Mouse (Mus musculus) forebrain, postnatal 0 days (tissue): Measurements from ENCODE around the gene Inpp4b. TPM values are rescaled to one million over a fixed set of nuclear protein-coding genes. Genes with fewer than 3 reads are reported as not detected.
"Not testable (repeated sequence)": the region's sequence is repeated elsewhere in the genome, so short reads cannot be mapped to it uniquely, and the experiment has no call there.

Source experiments
- ATAC-seq: fragments of 200-750 bp; cut with Nextera tagmentation; 2 replicates; pipeline ENCODE4 v1.8.0; 2017; ENCODE audit warnings: mild to moderate bottlenecking, moderate library complexity
- DNase-seq: peaks from one replicate; pipeline ENCODE4 v3.0.0-alpha.2; 2015
- H3K27ac ChIP-seq: fragments of 300-500 bp; sonication (generic); 2 replicates; pipeline ENCODE4 v1.5.1; 2014; ENCODE audit warnings: low read depth, mild to moderate bottlenecking, antibody characterized with exemption, low read length, moderate library complexity, mixed read lengths
- H3K27me3 ChIP-seq: fragments of 300-500 bp; sonication (generic); 2 replicates; pipeline ENCODE4 v1.6.1; 2014; ENCODE audit warnings: mild to moderate bottlenecking, low read length, mixed read lengths; ENCODE audit not compliant: insufficient read depth
- H3K36me3 ChIP-seq: fragments of 300-500 bp; sonication (generic); 2 replicates; pipeline ENCODE4 v1.6.1; 2014; ENCODE audit warnings: mild to moderate bottlenecking, moderate library complexity; ENCODE audit not compliant: insufficient read depth
- H3K4me1 ChIP-seq: fragments of 300-500 bp; sonication (generic); 2 replicates; pipeline ENCODE4 v1.6.1; 2014; ENCODE audit warnings: antibody characterized with exemption; ENCODE audit not compliant: insufficient read depth
- H3K4me2 ChIP-seq: fragments of 300-500 bp; sonication (generic); 2 replicates; pipeline ENCODE4 v1.6.1; 2014; ENCODE audit warnings: low read depth, mild to moderate bottlenecking, moderate library complexity
- H3K4me3 ChIP-seq: fragments of 300-500 bp; sonication (generic); 2 replicates; pipeline ENCODE4 v1.5.1; 2014; ENCODE audit warnings: low read depth, low read length, mixed read lengths
- H3K9ac ChIP-seq: fragments of 300-500 bp; sonication (generic); 2 replicates; pipeline ENCODE4 v1.6.1; 2014; ENCODE audit warnings: mild to moderate bottlenecking
- H3K9me3 ChIP-seq: fragments of 300-500 bp; sonication (generic); 2 replicates; pipeline ENCODE4 v1.6.1; 2016; ENCODE audit warnings: low read length
- CTCF ChIP-seq: sonication (generic); IDR thresholded peaks from 2 replicates; pipeline ENCODE4 v1.5.1; 2016; ENCODE audit warnings: antibody characterized with exemption, control low read depth, low read depth
- WGBS: fragments of 180-500 bp; shearing (Covaris S2); extraction: QIAGEN DNeasy Blood & Tissue Kit; methylation state at CpG from one replicate; pipeline ENCODE4 v1.1.7; 2014; 5-methylcytosine and 5-hydroxymethylcytosine counted together
- polyA plus RNA-seq: library from polyadenylated mRNA; unstranded; fragments of >200 nt; fragmentation: Nextera tagmentation; extraction: Ambion mirVana; gene quantifications from 2 replicates; pipeline ENCODE4 v1.2.1, GENCODE M21; 2015
- total RNA-seq: library from RNA; depleted of rRNA; stranded (reverse); fragments of >200 nt; gene quantifications from 2 replicates; pipeline ENCODE4 v1.2.3, GENCODE M21; 2014

Gene Inpp4b
- total and polyA plus RNA-seq, 2 experiments from 2014 or later = 6.7 to 10.6 TPM

- WGBS = 0% methylated on average over 1 of the region's 1 CpGs
- ATAC-seq (peak; percentile 87), DNase-seq (peak; percentile 73)
- Histone ChIP-seq H3K27me3 (no peaks in the 10 kb centered on the region), H3K9ac (no peak overlapping the region), H3K36me3 (no peaks in the 10 kb centered on the region), H3K4me2 (no peak overlapping the region), H3K9me3 (no peaks in the 10 kb centered on the region), H3K4me1 (no peaks in the 10 kb centered on the region), H3K27ac (no peak overlapping the region), H3K4me3 (no peak overlapping the region)
- TF ChIP-seq CTCF = peak; percentile 82
Measured at GRCm38 (mm10) chr8:82028896-82029295, 686.5 kb downstream of the Inpp4b start.

GRCm38 (mm10) chr8:82032035-82032434, 689.7 kb downstream of the Inpp4b start:
- H3K9ac ChIP-seq, ATAC-seq, H3K27ac ChIP-seq, H3K9me3 ChIP-seq, H3K4me2 ChIP-seq, H3K4me1 ChIP-seq, H3K4me3 ChIP-seq, H3K36me3 ChIP-seq, DNase-seq, H3K27me3 ChIP-seq: not testable (repeated sequence)
- peak; percentile 35 for TF ChIP-seq CTCF

GRCm38 (mm10) chr8:82054030-82054429, 711.7 kb downstream of the Inpp4b start:
- H3K27ac ChIP-seq = no peak overlapping the region
- H3K4me2 ChIP-seq = no peak overlapping the region
- TF ChIP-seq CTCF = no peak
- no peaks in the 10 kb centered on the region for H3K27me3 ChIP-seq
- ATAC-seq (no peak), DNase-seq (no peak)
- no peaks in the 10 kb centered on the region for H3K4me1 ChIP-seq
- 63% methylated on average over 3 of the region's 3 CpGs for WGBS
- no peak overlapping the region for H3K9ac ChIP-seq
- no peaks in the 10 kb centered on the region for H3K9me3 ChIP-seq
- no peak overlapping the region for H3K4me3 ChIP-seq
- H3K36me3 ChIP-seq = no peaks in the 10 kb centered on the region

- no peak for TF ChIP-seq CTCF
- no peaks in the 10 kb centered on the region for H3K9me3 ChIP-seq
- H3K4me1 ChIP-seq = no peaks in the 10 kb centered on the region
- H3K36me3 ChIP-seq = no peaks in the 10 kb centered on the region
- ATAC-seq (no peak), DNase-seq (no peak)
- H3K9ac ChIP-seq = no peak overlapping the region
- H3K4me3 ChIP-seq = no peak overlapping the region
- H3K4me2 ChIP-seq = no peak overlapping the region
- no peaks in the 10 kb centered on the region for H3K27me3 ChIP-seq
- 75% methylated on average over 3 of the region's 3 CpGs for WGBS
- no peak overlapping the region for H3K27ac ChIP-seq
Measured at GRCm38 (mm10) chr8:82067619-82068018, 725.3 kb downstream of the Inpp4b start.

GRCm38 (mm10) chr8:82079267-82079666, 736.9 kb downstream of the Inpp4b start:
- H3K4me2 ChIP-seq = no peak overlapping the region
- H3K27me3 ChIP-seq = no peaks in the 10 kb centered on the region
- H3K4me1 ChIP-seq = no peaks in the 10 kb centered on the region
- H3K4me3 ChIP-seq = no peak overlapping the region
- H3K9ac ChIP-seq = no peak overlapping the region
- no peak overlapping the region for H3K27ac ChIP-seq
- no peak for DNase-seq
- TF ChIP-seq CTCF = no peak
- peak; percentile 53 for ATAC-seq
- H3K36me3 ChIP-seq = no peaks in the 10 kb centered on the region
- H3K9me3 ChIP-seq = no peaks in the 10 kb centered on the region

- H3K9ac ChIP-seq, H3K9me3 ChIP-seq, H3K4me1 ChIP-seq, H3K36me3 ChIP-seq, H3K27me3 ChIP-seq, H3K27ac ChIP-seq, ATAC-seq, H3K4me3 ChIP-seq, DNase-seq, H3K4me2 ChIP-seq: not testable (repeated sequence)
- 98% methylated on average over 7 of the region's 7 CpGs for WGBS
Measured at GRCm38 (mm10) chr8:82086631-82087030, 744.3 kb downstream of the Inpp4b start.

- H3K27me3 ChIP-seq = no peaks in the 10 kb centered on the region
- no peak for DNase-seq
- no peak overlapping the region for H3K27ac ChIP-seq
- H3K4me3 ChIP-seq = no peak overlapping the region
- ATAC-seq = no peak
- no peak overlapping the region for H3K9ac ChIP-seq
- TF ChIP-seq CTCF = no peak
- no peaks in the 10 kb centered on the region for H3K9me3 ChIP-seq
- H3K4me2 ChIP-seq = no peak overlapping the region
- WGBS = 88% methylated on average over 1 of the region's 1 CpGs
- no peaks in the 10 kb centered on the region for H3K4me1 ChIP-seq
- H3K36me3 ChIP-seq = no peaks in the 10 kb centered on the region
Measured at GRCm38 (mm10) chr8:82090901-82091300, 748.5 kb downstream of the Inpp4b start.

- Histone ChIP-seq H3K4me1 (no peaks in the 10 kb centered on the region), H3K36me3 (no peaks in the 10 kb centered on the region), H3K4me3 (no peak overlapping the region), H3K9ac (no peak overlapping the region), H3K27me3 (no peaks in the 10 kb centered on the region), H3K27ac (no peak overlapping the region), H3K4me2 (no peak overlapping the region), H3K9me3 (no peaks in the 10 kb centered on the region)
- no peak for TF ChIP-seq CTCF
- no peak for DNase-seq
- no peak for ATAC-seq
Measured at GRCm38 (mm10) chr8:82093274-82093673, 750.9 kb downstream of the Inpp4b start.
